18 mouse cellular contexts compared by ENCODE assay signal in genomic region chr12:45052860-45053259, GRCm38 (mm10). TPM values are rescaled to one million over a fixed set of nuclear protein-coding genes. Genes with fewer than 3 reads are reported as not detected.
DNase-seq lines count a peak whose midpoint lies in the region; ATAC-seq and TF ChIP-seq lines count a peak whose summit lies in the region.
"Had no signal": no experiment of that assay in that cellular context is flagged by ENCODE, and none has a peak within 500 bp of the region (broad histone marks: within the 10 kb centered on the region; RNA-seq: fewer than 3 reads in every experiment).

No protein-coding gene starts in this region.

- peak; percentile 84 for ATAC-seq in forebrain, postnatal 0 days
- no peak for ATAC-seq in forebrain, embryonic 15.5 days (replicated peaks)
- ATAC-seq: CD4-positive, CD25-positive, alpha-beta regulatory T cell, adult 4 months; intestine, postnatal 0 days had no signal

- no peaks in the 10 kb centered on the region for H3K9me3 ChIP-seq in forebrain, postnatal 0 days (ENCODE audit: low read length)
- H3K9me3 ChIP-seq in forebrain, embryonic 15.5 days: no peaks in the 10 kb centered on the region
- H3K9me3 ChIP-seq: hindbrain, embryonic 12.5 days; hindbrain, embryonic 15.5 days had no signal

- H3K4me2 ChIP-seq in forebrain, postnatal 0 days (ENCODE audit: low read depth): no peak overlapping the region
- H3K4me2 ChIP-seq in forebrain, embryonic 15.5 days (replicated peaks): no peak overlapping the region
- H3K4me2 ChIP-seq: heart, embryonic 11.5 days; hindbrain, embryonic 12.5 days; hindbrain, embryonic 15.5 days had no signal

- H3K27me3 ChIP-seq in forebrain, postnatal 0 days (ENCODE audit: insufficient read depth, low read length): no peaks in the 10 kb centered on the region
- H3K27me3 ChIP-seq in forebrain, embryonic 15.5 days: no peaks in the 10 kb centered on the region
- H3K27me3 ChIP-seq: hindbrain, embryonic 12.5 days; hindbrain, embryonic 15.5 days had no signal

- 53% methylated on average over 5 of the region's 5 CpGs for WGBS in forebrain, postnatal 0 days
- WGBS in forebrain, embryonic 15.5 days: 71% methylated on average over 5 of the region's 5 CpGs

- no peak for TF ChIP-seq CTCF in forebrain, postnatal 0 days (IDR thresholded peaks at IDR 0.05; ENCODE audit: low read depth)
- no peak for TF ChIP-seq CTCF in layer of hippocampus, adult 2 months (conservative IDR thresholded peaks at IDR 0.05)
- no peak for TF ChIP-seq CTCF in brain, embryonic 14.5 days (IDR thresholded peaks at IDR 0.05; ENCODE audit: borderline replicate concordance, extremely low read depth, insufficient read depth, insufficient read length)

- H3K27ac ChIP-seq in forebrain, postnatal 0 days (ENCODE audit: low read depth, low read length): no peak overlapping the region
- no peak overlapping the region for H3K27ac ChIP-seq in forebrain, embryonic 15.5 days (replicated peaks)
- H3K27ac ChIP-seq in layer of hippocampus, adult 2 months: peak overlapping the region; percentile 84; the same call in 1 of the 2 replicates
- H3K27ac ChIP-seq: hindbrain, embryonic 12.5 days; hindbrain, embryonic 15.5 days had no signal

- H3K36me3 ChIP-seq in forebrain, postnatal 0 days (ENCODE audit: insufficient read depth): no peaks in the 10 kb centered on the region
- no peaks in the 10 kb centered on the region for H3K36me3 ChIP-seq in forebrain, embryonic 15.5 days
- H3K36me3 ChIP-seq: hindbrain, embryonic 12.5 days; hindbrain, embryonic 15.5 days had no signal

- H3K4me3 ChIP-seq in forebrain, postnatal 0 days (ENCODE audit: low read depth, low read length): no peak overlapping the region
- H3K4me3 ChIP-seq in forebrain, embryonic 15.5 days: no peak overlapping the region
- H3K4me3 ChIP-seq in layer of hippocampus, adult 2 months: no peak overlapping the region
- H3K4me3 ChIP-seq: hindbrain, embryonic 12.5 days; hindbrain, embryonic 15.5 days had no signal

- no peak for TF ChIP-seq POLR2A in brain, embryonic 14.5 days (IDR thresholded peaks at IDR 0.05; ENCODE audit: borderline replicate concordance, extremely low read depth, insufficient read depth, insufficient read length, poor library complexity, severe bottlenecking)

- no peak overlapping the region for H3K9ac ChIP-seq in forebrain, postnatal 0 days
- no peak overlapping the region for H3K9ac ChIP-seq in forebrain, embryonic 15.5 days (replicated peaks)
- H3K9ac ChIP-seq: hindbrain, embryonic 12.5 days; hindbrain, embryonic 15.5 days had no signal

- H3K4me1 ChIP-seq in forebrain, postnatal 0 days (ENCODE audit: insufficient read depth): no peaks in the 10 kb centered on the region; the same call in 1 of the 2 replicates
- peaks cover 5% of the 10 kb centered on the region for H3K4me1 ChIP-seq in forebrain, embryonic 15.5 days
- H3K4me1 ChIP-seq: hindbrain, embryonic 12.5 days; hindbrain, embryonic 15.5 days had no signal

- DNase-seq in forebrain, postnatal 0 days: peak; percentile 52
- DNase-seq in layer of hippocampus, adult 2 months (ENCODE audit: low spot score in 2 of 2): no peak
- DNase-seq in layer of hippocampus, postnatal 10 days (ENCODE audit: low spot score in 2 of 2): no peak
- peak; percentile 48 for DNase-seq in brain, embryonic 14.5 days (ENCODE audit: low read depth)
- no peak for DNase-seq in retina, postnatal 1 day
- DNase-seq: adrenal gland, adult 2 months; adrenal gland, postnatal 14 days; cerebellum, adult 18-20 months; cerebellum, adult 9-10 months; cerebellum, postnatal 14 days; gastrocnemius, postnatal 25 days had no signal

RNA-seq across cellular contexts. Expression of gene Stxbp6, which starts 21.6 kb away (rescaled TPM):
- total RNA-seq in forebrain, postnatal 0 days (2014; rRNA removed): 17.2 and 22.6 TPM in 2 replicates
- 7.2 and 19.6 TPM in 2 replicates for polyA plus RNA-seq in forebrain, postnatal 0 days (2015; fragmentation: Nextera tagmentation; extraction: Ambion mirVana)
- 11.8 and 14.4 TPM in 2 replicates for polyA plus RNA-seq in forebrain, embryonic 15.5 days (2015; fragmentation: Nextera tagmentation; extraction: Ambion mirVana)
- total RNA-seq in layer of hippocampus, adult 2 months (2021): 100 to 1,000 TPM in 1 of 2 experiments, 10 to 100 TPM in 1; 83.6 to 100 TPM
- total RNA-seq in layer of hippocampus, postnatal 10 days (2021): 10 to 100 TPM; 32.1 to 38.9 TPM
- polyA plus RNA-seq in brain, embryonic 14.5 days (2012; rRNA removed): 8.3 and 11.0 TPM in 2 replicates
- total RNA-seq: MEL had no signal
- polyA plus RNA-seq: CD4-positive, CD25-positive, alpha-beta regulatory T cell, adult 4 months had no signal

Comparison
In these comparisons a context has a peak if more than half of its experiments do, and no peak if none do; other contexts are left out.
1. DNase-seq: peak in forebrain, postnatal 0 days (single experiment) and brain, embryonic 14.5 days (single experiment); none in layer of hippocampus, adult 2 months (0 of 2), layer of hippocampus, postnatal 10 days (0 of 2) and retina, postnatal 1 day (single experiment).